Mouse (Mus musculus) induced T-regulatory cell, adult 2 months (primary cell): Measurements from ENCODE around the gene Plau.
A peak's percentile ranks its signal among the peaks of the same experiment; 100 is the strongest.

Experiments
- DNase-seq: peaks from one replicate; pipeline ENCODE4 v3.0.0-alpha.2; 2012; ENCODE audit warnings: low read depth

The Plau gene

DNA sequence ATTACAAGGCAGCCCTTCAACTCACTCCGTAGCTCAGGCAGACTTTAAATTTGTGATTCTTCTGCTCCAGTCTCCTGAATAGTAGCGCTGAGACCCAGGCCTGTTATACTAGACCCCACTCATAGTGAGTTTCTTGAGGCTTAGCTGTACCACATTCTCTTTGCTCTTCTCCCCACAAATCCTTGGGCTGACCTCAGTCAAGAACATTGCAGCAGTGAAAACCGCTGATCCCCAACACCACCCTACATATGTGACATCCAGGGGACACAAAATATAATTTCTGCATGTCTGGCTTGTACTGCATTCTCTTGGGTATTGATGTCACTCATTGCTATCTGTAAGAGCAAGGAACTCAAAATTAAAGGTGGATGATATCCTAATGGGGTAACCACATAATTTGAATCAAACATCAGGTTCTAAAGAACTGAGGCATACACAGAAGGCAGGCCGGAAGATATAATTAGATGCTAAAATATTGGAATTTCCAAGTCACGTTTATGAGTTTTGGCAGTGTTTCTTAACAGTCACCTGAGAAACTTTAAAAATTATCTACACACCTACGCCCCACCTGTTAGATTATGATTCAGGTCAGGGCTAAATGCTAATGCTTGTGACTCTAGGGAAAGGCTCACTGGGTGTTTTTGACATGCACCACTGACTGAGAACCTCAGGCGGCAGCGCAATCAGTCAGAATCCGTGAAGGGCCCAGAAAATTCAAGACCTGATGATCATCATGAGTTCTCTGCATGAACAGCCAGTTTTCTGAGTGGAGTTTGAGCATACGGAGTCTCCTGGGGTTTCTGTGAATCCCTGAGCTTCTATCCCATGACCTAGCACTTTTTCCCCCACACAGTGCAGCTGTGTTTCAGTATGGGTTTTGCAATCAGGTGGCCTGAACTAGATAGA is 8.5 kb downstream of the Plau start:
- DNase-seq = no peak

- DNase-seq = peak; percentile 65
Observed at GRCm38 (mm10) chr14:20845577-20846088, 9.2 kb downstream of the Plau start.

- peak; percentile 52 for DNase-seq
Observed at GRCm38 (mm10) chr14:20846214-20846613, 9.8 kb downstream of the Plau start.

- no peak for DNase-seq
Observed at GRCm38 (mm10) chr14:20847637-20848129, 11.2 kb downstream of the Plau start.

DNA sequence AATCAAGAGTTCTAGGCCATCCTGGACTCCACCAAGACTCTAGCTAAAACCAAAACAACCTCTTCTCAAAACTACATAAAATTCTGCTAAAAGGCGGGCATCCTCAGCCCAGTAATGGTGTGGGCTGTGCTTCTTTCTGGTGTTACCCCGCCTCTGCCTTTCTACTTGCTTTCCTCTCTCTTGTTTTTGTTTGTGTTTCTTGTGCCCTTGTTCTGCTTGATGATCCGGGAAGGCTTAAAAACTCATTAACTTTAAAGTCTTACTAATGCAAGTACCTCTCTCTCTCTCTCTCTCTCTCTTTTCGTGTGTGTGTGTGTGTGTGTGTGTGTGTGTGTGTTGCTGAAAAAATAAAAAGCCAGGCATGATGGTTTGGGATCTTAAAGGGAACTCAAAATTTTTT is 13.3 kb downstream of the Plau start:
- no peak for DNase-seq

GRCm38 (mm10) chr14:20850498-20850897 is 14.0 kb downstream of the Plau start:
- no peak for DNase-seq

- no peak for DNase-seq
Observed at GRCm38 (mm10) chr14:20851776-20852175, 15.3 kb downstream of the Plau start.

- no peak for DNase-seq
Observed at GRCm38 (mm10) chr14:20861152-20861551, 24.7 kb downstream of the Plau start.

DNA sequence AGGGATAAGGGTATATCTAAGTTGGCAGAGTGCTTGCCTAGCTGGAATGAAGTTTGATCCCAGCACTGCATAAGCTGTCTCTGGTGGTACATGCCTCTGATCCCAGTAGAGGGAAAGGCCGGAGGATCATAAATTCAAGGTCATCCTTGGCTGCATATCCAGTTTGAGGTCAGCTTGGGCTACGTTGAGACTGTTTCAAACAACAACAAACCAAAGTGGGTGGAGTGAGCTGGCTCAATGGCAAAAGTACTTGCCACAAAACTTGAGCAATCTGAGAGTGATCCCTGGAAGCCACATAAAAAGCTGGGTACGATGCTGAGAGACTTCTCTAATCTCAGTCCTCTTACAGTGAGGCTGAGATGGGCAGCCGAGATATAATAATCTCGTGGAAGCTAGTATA is 25.1 kb downstream of the Plau start:
- no peak for DNase-seq

- no peak for DNase-seq
Observed at GRCm38 (mm10) chr14:20863306-20864065, 27.0 kb downstream of the Plau start.

GRCm38 (mm10) chr14:20864192-20864591 is 27.7 kb downstream of the Plau start:
- no peak for DNase-seq

DNA sequence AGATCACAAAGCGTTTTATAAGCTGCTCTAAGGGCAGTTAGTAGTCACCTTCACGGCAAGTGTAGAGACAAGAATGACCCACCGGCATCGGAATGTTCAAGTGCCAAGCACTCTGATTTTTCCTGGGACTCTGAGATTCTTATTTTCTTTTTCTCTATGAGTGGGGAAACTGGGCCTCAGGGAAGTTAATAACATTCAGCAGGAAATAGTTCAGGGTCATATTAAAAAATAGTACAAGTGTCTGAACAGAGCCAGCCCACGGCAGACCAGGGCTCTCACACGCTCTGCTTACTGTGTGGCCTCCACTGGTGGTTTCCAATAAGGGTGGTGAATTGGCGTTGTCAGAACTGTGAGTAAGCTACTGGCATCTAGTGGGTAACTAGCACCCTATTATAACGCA is 29.1 kb downstream of the Plau start:
- DNase-seq = no peak

DNA sequence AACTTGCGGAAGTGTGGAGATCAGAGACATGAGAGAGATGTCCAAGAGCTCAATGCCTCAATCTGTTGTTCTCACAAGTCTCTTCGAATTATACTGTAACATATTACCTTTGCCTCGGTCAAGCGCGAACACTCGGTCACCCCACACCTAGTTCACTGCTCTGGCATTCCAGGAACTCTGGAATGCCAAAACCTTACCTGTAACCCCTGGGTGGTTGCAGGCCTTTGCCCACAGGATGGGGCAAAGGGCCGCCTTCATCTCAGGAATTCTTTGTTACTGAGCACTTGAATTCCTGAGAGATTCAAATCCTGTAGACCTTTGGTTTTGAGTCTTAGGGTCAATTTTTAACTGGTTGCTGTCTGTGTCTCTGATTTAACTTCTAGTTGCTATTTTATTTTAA is 29.9 kb downstream of the Plau start:
- DNase-seq = no peak

DNA sequence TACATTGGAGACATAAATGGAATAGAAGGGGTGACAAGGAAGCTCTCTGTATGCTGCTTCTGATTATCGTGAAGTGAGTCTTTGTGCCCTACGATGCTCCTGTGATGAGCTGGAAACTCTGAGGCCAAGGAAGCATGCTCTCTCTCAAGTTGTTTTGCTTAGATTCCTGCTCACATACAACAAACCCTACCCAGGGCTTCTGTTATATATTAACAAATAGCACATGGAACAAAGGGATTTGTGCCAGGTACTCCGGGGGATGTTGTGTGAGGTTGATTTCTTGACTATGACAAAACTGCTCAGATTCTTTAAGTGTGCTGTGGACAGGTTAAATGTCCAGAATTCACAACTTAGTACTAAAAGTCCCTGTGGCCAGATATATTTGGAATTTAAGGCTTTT is 33.6 kb downstream of the Plau start:
- no peak for DNase-seq

DNA sequence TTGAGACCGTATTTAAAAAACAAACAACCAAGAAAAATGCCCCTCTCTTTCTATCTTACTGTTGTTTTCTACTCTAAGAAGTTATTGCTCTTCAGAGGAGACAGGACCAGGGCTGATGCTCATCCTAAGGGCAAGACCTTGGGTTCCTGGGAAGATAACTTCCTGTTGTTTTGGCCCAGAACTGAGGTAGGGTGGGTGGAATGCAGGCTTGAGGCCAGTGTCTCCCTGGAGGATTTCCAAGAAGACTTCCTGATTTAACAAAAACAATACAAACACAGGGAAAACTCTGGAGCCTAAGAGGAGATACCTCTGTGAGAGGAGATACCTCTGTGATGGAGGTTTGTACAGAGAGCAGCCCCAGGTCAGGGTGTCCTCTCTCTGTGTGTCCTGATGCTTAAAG is 35.0 kb downstream of the Plau start:
- DNase-seq = no peak

GRCm38 (mm10) chr14:20873307-20873706 is 36.8 kb downstream of the Plau start:
- DNase-seq = peak; percentile 91

DNA sequence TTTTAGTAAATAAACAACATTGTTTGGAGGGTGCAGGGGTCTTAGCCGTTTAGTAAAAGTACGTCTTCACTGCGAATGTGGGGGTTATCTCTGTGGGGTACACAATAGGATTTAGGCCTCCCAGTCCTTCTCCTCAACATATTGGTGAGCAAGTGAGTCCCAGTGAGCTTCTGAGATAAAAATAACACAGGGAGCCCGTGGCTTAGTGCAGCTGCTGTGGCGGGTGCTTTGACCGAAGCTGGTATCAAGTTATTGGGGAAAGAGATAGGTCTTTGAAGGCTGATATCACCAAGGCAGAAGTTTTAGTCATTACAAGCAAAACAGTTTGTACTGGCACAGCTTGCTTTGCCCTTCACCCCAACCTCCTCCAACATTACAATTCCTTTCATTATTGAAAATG is 37.5 kb downstream of the Plau start:
- no peak for DNase-seq

GRCm38 (mm10) chr14:20884691-20885090 is 48.2 kb downstream of the Plau start:
- DNase-seq = no peak

- peak; percentile 90 for DNase-seq
Observed at GRCm38 (mm10) chr14:20885091-20885888, 48.8 kb downstream of the Plau start.

DNA sequence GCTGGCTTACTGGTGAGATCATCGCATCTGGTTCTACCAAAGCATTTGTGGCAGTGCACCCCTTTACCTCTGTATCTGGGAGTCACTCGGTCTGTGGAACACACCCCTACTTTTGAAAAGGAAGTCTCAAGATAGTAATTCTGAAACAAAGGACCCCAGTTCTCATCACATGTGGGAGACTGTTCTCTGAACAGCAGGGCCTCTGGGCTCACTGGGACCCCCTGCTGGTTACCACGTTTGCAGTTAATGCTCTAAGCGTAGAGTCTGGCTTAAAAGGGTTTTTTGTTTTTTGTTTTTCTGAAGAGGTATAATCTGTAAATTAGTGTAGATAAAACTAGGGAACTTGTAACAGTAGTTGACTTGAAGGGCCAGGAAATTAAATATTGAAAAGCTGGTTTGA is 49.8 kb downstream of the Plau start:
- DNase-seq = peak; percentile 82

DNA sequence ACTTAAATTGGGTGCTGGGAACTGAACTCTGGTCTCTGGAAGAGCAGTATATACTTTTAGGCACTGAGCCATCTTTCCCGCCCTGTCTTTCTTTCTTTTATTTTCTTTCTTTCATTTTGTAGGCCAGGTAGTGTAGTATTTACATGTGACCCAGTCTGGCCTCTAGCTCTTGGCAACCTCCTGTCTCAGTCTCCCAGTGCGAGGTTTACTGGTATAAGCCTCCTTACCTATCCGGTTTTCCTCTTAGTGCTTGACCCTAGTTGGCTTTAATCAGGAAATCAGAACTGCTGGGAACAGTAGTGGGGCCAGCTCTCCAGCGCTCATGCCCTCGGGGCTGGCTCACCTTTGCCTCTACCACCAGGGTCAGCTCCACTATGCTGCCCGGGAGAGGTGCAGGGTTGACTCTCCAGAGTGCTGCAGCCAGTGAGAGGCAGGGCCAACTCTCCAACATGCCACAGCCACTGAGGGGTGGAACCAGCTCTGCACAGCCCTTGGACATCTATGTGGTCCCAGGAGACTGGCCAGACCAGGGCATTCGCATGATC is 51.2 kb downstream of the Plau start:
- DNase-seq = no peak

DNA sequence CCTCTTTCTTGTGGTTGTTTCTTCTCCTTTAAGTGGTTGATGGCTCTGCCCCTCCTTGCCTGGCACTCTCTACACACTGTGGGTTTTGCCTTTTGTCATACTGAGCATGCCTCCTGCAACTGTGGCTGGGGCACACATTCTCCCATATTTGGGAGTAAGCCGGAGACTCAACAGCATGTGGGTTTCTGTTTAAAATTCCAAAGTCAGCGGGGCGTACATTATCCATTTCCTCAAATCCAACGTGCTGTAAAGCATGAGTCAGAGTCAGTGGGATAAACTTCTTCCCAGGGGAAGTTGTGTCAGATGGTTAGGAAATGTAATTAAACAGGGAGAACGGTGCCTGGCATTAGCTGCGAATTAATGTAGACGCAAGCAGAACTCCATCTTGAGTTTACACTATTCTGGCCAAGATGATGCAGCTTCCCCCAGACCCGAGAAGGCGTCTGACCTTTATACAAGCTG is 55.5 kb downstream of the Plau start:
- DNase-seq = no peak
